Mouse (Mus musculus) liver, adult 2 months (tissue): ENCODE measurements at regions not wholly inside any gene's neighbourhood (a gene's known extent, or its start where the extent isn't known, plus 50 kb on each side); places are given as distances from the start of the nearest gene placed in this dataset.

Experiments used
- CTCF ChIP-seq: fragments of 200-500 bp; IDR thresholded peaks from 2 replicates; pipeline ENCODE4 v1.5.1; 2011; ENCODE audit warnings: low read depth, low read length, control low read depth
- POLR2A ChIP-seq: fragments of 200-500 bp; IDR thresholded peaks from 2 replicates; pipeline ENCODE4 v1.6.1; 2011; ENCODE audit warnings: low read length, control low read depth; ENCODE audit not compliant: insufficient read depth; ENCODE audit errors: extremely low read depth

DNA sequence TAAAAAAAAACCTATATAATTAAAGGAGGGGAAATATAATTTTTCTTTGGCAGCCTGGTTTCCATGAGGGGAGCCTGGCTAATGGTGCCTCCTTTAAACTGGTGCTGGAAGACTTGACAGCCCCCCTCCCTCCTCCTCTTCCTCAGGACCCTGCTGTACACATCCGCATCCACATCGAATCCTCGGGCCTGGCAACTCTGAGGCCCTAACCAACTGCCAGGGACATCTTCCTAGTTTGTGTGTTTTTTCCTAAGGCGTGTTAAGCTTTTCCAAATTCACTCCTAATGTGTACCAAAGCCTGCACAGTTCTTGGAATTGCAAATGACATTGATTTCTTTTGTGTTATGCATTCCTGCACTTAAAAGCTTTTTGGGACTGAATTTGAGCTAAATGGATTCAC lies 236.4 kb upstream of the Ccdc122 start:
- TF ChIP-seq CTCF (no peak), POLR2A (no peak)
